In genomic region chr16:72699238-72700006, GRCm38 (mm10) we compare ENCODE assay signal across 12 mouse cellular contexts.
A peak's percentile ranks its signal among the peaks of the same experiment; 100 is the strongest.
DNase-seq lines count a peak whose midpoint lies in the region; ATAC-seq and TF ChIP-seq lines count a peak whose summit lies in the region.
"Had no signal": no experiment of that assay in that cellular context is flagged by ENCODE, and none has a peak within 500 bp of the region (broad histone marks: within the 10 kb centered on the region; RNA-seq: fewer than 3 reads in every experiment).

No protein-coding gene starts in this region.

- WGBS in forebrain, embryonic 12.5 days, result 9% methylated on average over 12 of the region's 12 CpGs
- 60% methylated on average over 12 of the region's 12 CpGs for WGBS in liver, postnatal 0 days (ENCODE audit: insufficient replicate concordance)

- peaks cover 74% of the 10 kb centered on the region for H3K27me3 ChIP-seq in forebrain, embryonic 12.5 days
- H3K27me3 ChIP-seq in liver, postnatal 0 days (ENCODE audit: insufficient read depth, low read length), result no peaks in the 10 kb centered on the region
- H3K27me3 ChIP-seq: lung, embryonic 15.5 days had no signal

- DNase-seq in ovary, adult 18-20 months (ENCODE audit: low spot score), result peak; percentile 26
- DNase-seq in ovary, postnatal 14 days (ENCODE audit: low spot score), result no peak
- peak; percentile 52 for DNase-seq in layer of hippocampus, adult 9-11 months
- DNase-seq in retina, embryonic 14.5 days (ENCODE audit: low spot score), result peak; percentile 75
- no peak for DNase-seq in heart, postnatal 10 days
- DNase-seq in liver, postnatal 0 days, result no peak
- no peak for DNase-seq in testis, postnatal 14 days (ENCODE audit: low spot score)
- DNase-seq: adrenal gland, postnatal 14 days; cerebellum, adult 8-10 months; kidney, adult 8-10 months had no signal

- no peaks in the 10 kb centered on the region for H3K36me3 ChIP-seq in forebrain, embryonic 12.5 days (replicated peaks)
- H3K36me3 ChIP-seq in liver, postnatal 0 days (replicated peaks; ENCODE audit: insufficient read depth, low read length), result no peaks in the 10 kb centered on the region
- H3K36me3 ChIP-seq: lung, embryonic 15.5 days had no signal

- H3K9ac ChIP-seq in forebrain, embryonic 12.5 days, result no peak overlapping the region
- no peak overlapping the region for H3K9ac ChIP-seq in liver, postnatal 0 days (replicated peaks)
- H3K9ac ChIP-seq: lung, embryonic 15.5 days had no signal

- ATAC-seq in forebrain, embryonic 12.5 days (ENCODE audit: low FRiP score), result peak; percentile 92
- no peak for ATAC-seq in liver, postnatal 0 days

- H3K4me1 ChIP-seq in forebrain, embryonic 12.5 days, result peaks cover 41% of the 10 kb centered on the region
- no peaks in the 10 kb centered on the region; the same call in 1 of the 2 replicates for H3K4me1 ChIP-seq in liver, postnatal 0 days (ENCODE audit: insufficient read depth)
- H3K4me1 ChIP-seq: lung, embryonic 15.5 days had no signal

- no peaks in the 10 kb centered on the region for H3K9me3 ChIP-seq in forebrain, embryonic 12.5 days
- H3K9me3 ChIP-seq in liver, postnatal 0 days (ENCODE audit: low read length), result no peaks in the 10 kb centered on the region
- H3K9me3 ChIP-seq: lung, embryonic 15.5 days had no signal

- intact Hi-C loops in heart, postnatal 10 days (cut with DNase I), result no loop called here

- peak overlapping the region; percentile 53; the same call in 1 of the 2 replicates for H3K27ac ChIP-seq in forebrain, embryonic 12.5 days
- H3K27ac ChIP-seq in liver, postnatal 0 days (ENCODE audit: low read depth), result no peak overlapping the region
- H3K27ac ChIP-seq: lung, embryonic 15.5 days had no signal

- H3K4me2 ChIP-seq in forebrain, embryonic 12.5 days, result peak overlapping the region; percentile 10
- no peak overlapping the region for H3K4me2 ChIP-seq in liver, postnatal 0 days (ENCODE audit: low read depth, low read length)
- H3K4me2 ChIP-seq: lung, embryonic 15.5 days had no signal

- H3K4me3 ChIP-seq in forebrain, embryonic 12.5 days (replicated peaks), result no peak overlapping the region
- no peak overlapping the region for H3K4me3 ChIP-seq in liver, postnatal 0 days (ENCODE audit: low read depth, low read length)
- H3K4me3 ChIP-seq: lung, embryonic 15.5 days had no signal

- TF ChIP-seq CTCF in liver, postnatal 0 days (IDR thresholded peaks at IDR 0.05; ENCODE audit: low read depth), result no peak

- TF ChIP-seq EP300 in liver, postnatal 0 days (IDR thresholded peaks at IDR 0.05; ENCODE audit: low read depth), result no peak

Comparison
In these comparisons a context has a peak if more than half of its experiments do, and no peak if none do; other contexts are left out.
1. DNase-seq: peak in ovary, adult 18-20 months (single experiment), layer of hippocampus, adult 9-11 months (single experiment) and retina, embryonic 14.5 days (single experiment); none in ovary, postnatal 14 days (single experiment), heart, postnatal 10 days (0 of 2), liver, postnatal 0 days (single experiment) and testis, postnatal 14 days (single experiment).